Mouse (Mus musculus) lung, adult 2 months (tissue): ENCODE data around the gene Grem2. TPM values are rescaled to one million over a fixed set of nuclear protein-coding genes. Genes with fewer than 3 reads are reported as not detected.

Experiments used
- DNase-seq: peaks from one replicate; pipeline ENCODE4 v3.0.0; 2022
- H3K4me1 ChIP-seq: fragments of 200-500 bp; 2 replicates; pipeline ENCODE4 v1.6.1; 2011; ENCODE audit warnings: low read length; ENCODE audit not compliant: control insufficient read depth, insufficient read depth
- H3K4me3 ChIP-seq: fragments of 200-500 bp; replicated peaks from 2 replicates; pipeline ENCODE3; 2011; ENCODE audit warnings: low read depth, mild to moderate bottlenecking, control low read depth, low read length; ENCODE audit errors: extremely low read depth
- CTCF ChIP-seq: fragments of 200-500 bp; IDR thresholded peaks from 2 replicates; pipeline ENCODE4 v1.5.1; 2011; ENCODE audit warnings: mild to moderate bottlenecking, low read length, control low read depth; ENCODE audit not compliant: insufficient read depth
- POLR2A ChIP-seq: fragments of 200-500 bp; IDR thresholded peaks from 2 replicates; pipeline ENCODE4 v1.6.1; 2011; ENCODE audit warnings: low read depth, mild to moderate bottlenecking, control low read depth, low read length, borderline replicate concordance; ENCODE audit errors: extremely low read depth
- WGBS: fragments of 180-500 bp; shearing (Covaris S2); methylation state at CpG from one replicate; pipeline ENCODE4 v1.1.7; 2018; 5-methylcytosine and 5-hydroxymethylcytosine counted together
- polyA plus RNA-seq: library from polyadenylated mRNA; depleted of rRNA; stranded (reverse); fragments of >200 nt; gene quantifications from 2 replicates; pipeline ENCODE4 v1.2.3, GENCODE M21; 2012; rRNA removed

Grem2 gene
- 32.2 and 33.3 TPM in 2 replicates for polyA plus RNA-seq

DNA sequence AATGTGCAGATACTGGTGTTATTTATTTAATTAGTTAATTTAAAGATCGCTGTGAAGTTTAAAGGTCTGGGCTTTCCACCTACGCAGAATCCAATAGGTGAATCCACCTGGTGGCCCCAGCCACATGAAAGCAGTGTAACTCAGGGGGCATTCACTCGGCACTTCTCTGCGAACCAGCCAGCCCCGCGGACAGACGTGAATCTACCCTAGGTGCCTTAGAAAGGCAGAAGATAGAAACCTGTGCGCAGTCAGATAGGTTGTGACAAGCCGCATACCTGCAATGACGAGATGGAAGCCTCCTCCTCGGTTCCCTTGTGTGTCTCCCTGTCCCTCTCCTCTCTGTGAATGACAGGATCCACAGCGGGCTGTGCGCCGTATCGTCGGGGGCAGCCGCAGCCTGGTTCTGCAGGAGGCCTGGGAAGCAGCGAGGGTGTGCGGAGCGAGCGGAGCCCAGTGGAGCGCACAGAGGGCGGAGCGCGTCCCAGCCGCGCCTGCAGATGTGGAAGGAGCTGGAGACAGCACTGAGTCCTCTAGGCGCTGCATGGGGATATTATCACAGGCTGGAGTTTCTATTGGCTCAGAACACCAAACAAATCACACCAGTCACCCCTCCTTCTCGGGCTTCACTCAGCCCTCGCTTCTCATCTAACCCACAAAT lies at the start of gene Grem2:
TSS of gene Grem2 (minus strand) at position 522 of the 658 bp plus-strand sequence.
- TF ChIP-seq CTCF: no peak
- TF ChIP-seq POLR2A: peak; percentile 50; the same call in 1 of the 2 replicates
- H3K4me1 ChIP-seq: no peaks in the 10 kb centered on the region; the same call in 1 of the 2 replicates
- H3K4me3 ChIP-seq: peak within 1 kb of the TSS; percentile 65
- peak; percentile 31 for DNase-seq
- 5% methylated on average over 30 of the region's 30 CpGs for WGBS

- no peaks in the 10 kb centered on the region for H3K4me1 ChIP-seq
- WGBS: 89% methylated on average over 3 of the region's 3 CpGs
- no peak overlapping the region for H3K4me3 ChIP-seq
- no peak for DNase-seq
- no peak for TF ChIP-seq CTCF
- no peak for TF ChIP-seq POLR2A
Measured at GRCm38 (mm10) chr1:174959837-174960236, 38.2 kb upstream of the Grem2 start.

DNA sequence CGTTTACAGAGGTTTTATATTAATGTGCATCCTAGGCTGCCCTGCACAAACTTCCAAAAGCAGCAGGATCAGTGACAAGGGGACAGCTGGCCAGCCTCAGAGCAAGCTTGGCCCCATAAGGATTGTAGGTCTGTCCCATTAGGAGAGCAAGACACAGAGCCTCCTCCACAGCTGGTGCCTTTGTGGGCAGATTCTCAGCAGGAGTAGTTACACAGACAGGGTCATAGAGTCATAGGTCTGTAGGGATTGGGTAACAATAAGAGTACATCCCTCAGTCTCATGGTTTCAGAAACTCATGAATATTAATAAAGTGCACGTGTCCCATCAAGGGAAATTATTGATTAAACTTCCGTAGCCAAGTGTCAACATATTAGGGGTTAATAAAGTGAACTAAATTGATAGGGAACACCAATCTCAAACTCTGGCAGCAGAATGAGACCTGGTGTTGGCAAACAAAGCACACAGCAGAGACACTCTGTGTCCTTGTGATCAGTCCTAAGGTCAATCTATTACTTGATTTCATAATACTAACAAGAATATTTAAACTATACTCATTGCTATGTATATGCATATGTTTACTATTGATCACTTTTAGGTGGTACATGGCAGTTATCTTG lies 9.5 kb upstream of the Grem2 start:
- Histone ChIP-seq H3K4me1 (no peaks in the 10 kb centered on the region), H3K4me3 (no peak overlapping the region)
- TF ChIP-seq CTCF: no peak
- TF ChIP-seq POLR2A: no peak
- WGBS: 65% methylated on average over 3 of the region's 3 CpGs
- no peak for DNase-seq

- 71% methylated on average over 7 of the region's 7 CpGs for WGBS
- DNase-seq: no peak
- TF ChIP-seq CTCF (no peak), POLR2A (no peak)
- Histone ChIP-seq H3K4me3 (no peak overlapping the region), H3K4me1 (no peaks in the 10 kb centered on the region)
Measured at GRCm38 (mm10) chr1:174929459-174930181, 8.0 kb upstream of the Grem2 start.

DNA sequence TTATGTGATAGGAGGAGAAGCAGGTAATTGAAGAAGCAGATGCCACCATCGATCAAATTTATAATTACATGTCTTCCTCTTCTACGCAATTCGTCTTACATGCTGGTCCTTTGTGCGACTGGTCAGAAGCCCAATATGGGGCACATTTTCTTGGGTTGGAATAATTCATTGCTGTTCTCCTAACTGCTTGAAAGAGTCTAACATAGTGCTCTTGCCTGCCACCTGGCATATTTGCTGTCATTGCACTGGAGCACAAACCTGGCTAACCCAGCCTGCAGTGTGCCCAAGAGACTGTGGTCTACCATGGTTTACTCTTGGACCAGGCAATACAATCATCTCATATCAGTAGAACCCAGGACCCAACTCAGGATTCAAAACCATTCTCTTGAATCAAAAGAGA lies 2.7 kb downstream of the Grem2 start:
- 93% methylated on average over 4 of the region's 4 CpGs for WGBS

DNA sequence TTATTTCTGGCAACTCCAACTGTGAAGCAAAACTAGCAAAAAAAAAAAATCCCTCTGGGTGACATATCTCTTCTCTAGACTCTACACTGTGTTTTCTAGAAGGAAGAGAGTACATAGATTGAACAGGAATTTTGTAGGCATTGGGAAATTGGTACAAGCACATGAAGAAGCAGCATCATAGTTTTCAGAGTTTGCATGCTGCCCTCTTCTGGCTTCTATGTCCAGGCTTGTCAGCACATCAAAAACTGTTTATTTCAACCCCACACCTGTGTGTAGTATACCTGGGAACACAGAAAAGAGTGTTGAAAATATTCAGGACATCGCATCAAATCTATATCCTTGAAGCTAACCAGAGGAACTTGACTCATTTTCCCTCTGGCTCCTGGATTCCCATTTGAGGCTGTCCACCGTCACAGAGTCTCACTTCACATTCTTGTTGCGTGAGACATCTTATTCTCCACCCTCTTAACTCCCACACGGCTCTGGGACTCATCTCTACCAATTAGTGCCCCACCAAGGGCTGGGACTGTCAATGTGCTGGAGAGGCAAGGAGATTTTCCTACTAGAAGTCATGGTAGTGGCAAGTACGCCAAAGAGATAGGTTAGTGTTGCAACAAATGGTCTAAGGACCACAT lies 3.3 kb downstream of the Grem2 start:
- Histone ChIP-seq H3K4me1 (peaks cover 2% of the 10 kb centered on the region; the same call in 1 of the 2 replicates), H3K4me3 (no peak overlapping the region)
- no peak for DNase-seq
- 57% methylated on average over 5 of the region's 5 CpGs for WGBS
- TF ChIP-seq CTCF (no peak), POLR2A (no peak)

More for the DNA sequence above, 2.7 kb downstream of the Grem2 start:
- DNase-seq: no peak
- Histone ChIP-seq H3K4me3 (no peak overlapping the region), H3K4me1 (peaks cover 2% of the 10 kb centered on the region; the same call in 1 of the 2 replicates)
- no peak for TF ChIP-seq CTCF
- no peak for TF ChIP-seq POLR2A

- peaks cover 11% of the 10 kb centered on the region for H3K4me1 ChIP-seq
- 76% methylated on average over 3 of the region's 3 CpGs for WGBS
- TF ChIP-seq CTCF: no peak
- no peak for TF ChIP-seq POLR2A
- no peak overlapping the region for H3K4me3 ChIP-seq
- DNase-seq: no peak
Measured at GRCm38 (mm10) chr1:174909834-174910233, 11.8 kb downstream of the Grem2 start.

- H3K4me3 ChIP-seq: no peak overlapping the region
- TF ChIP-seq POLR2A (no peak), CTCF (no peak)
- peak; percentile 17 for DNase-seq
- peaks cover 9% of the 10 kb centered on the region for H3K4me1 ChIP-seq
- WGBS: 62% methylated on average over 5 of the region's 5 CpGs
Measured at GRCm38 (mm10) chr1:174908232-174908631, 13.4 kb downstream of the Grem2 start.

- DNase-seq: peak; percentile 50
- TF ChIP-seq CTCF (no peak), POLR2A (no peak)
- Histone ChIP-seq H3K4me1 (peaks cover 9% of the 10 kb centered on the region), H3K4me3 (no peak overlapping the region)
- WGBS: 50% methylated on average over 5 of the region's 5 CpGs
Measured at GRCm38 (mm10) chr1:174907637-174908036, 14.0 kb downstream of the Grem2 start.
